ENCODE assay signal across 16 mouse cellular contexts in genomic region chr7:35836415-35836814, GRCm38 (mm10). TPM values are rescaled to one million over a fixed set of nuclear protein-coding genes. Genes with fewer than 3 reads are reported as not detected.
DNase-seq lines count a peak whose midpoint lies in the region; ATAC-seq and TF ChIP-seq lines count a peak whose summit lies in the region.
"Had no signal": no experiment of that assay in that cellular context is flagged by ENCODE, and none has a peak within 500 bp of the region (broad histone marks: within the 10 kb centered on the region; RNA-seq: fewer than 3 reads in every experiment).

No protein-coding gene starts in this region.

- H3K4me3 ChIP-seq in heart, embryonic 16.5 days (ENCODE audit: low read length), result no peak overlapping the region
- no peak overlapping the region for H3K4me3 ChIP-seq in heart, adult 2 months
- H3K4me3 ChIP-seq in liver, embryonic 14.5 days (ENCODE audit: insufficient read depth in 1 of 2, low read depth in 2 of 2, low read length in 2 of 2), result no peak overlapping the region
- H3K4me3 ChIP-seq in midbrain, embryonic 11.5 days (ENCODE audit: low read depth, low read length), result no peak overlapping the region
- H3K4me3 ChIP-seq in midbrain, embryonic 15.5 days, result no peak overlapping the region
- peak overlapping the region; percentile 7; the same call in 1 of the 2 replicates for H3K4me3 ChIP-seq in stomach, embryonic 16.5 days (replicated peaks; ENCODE audit: low read length)
- H3K4me3 ChIP-seq: embryonic facial prominence, embryonic 15.5 days; hindbrain, embryonic 15.5 days; limb, embryonic 15.5 days; midbrain, embryonic 10.5 days had no signal

- no peak for DNase-seq in heart, adult 2 months
- DNase-seq in liver, embryonic 14.5 days (ENCODE audit: low read depth in 3 of 3, low spot score in 3 of 3), result no peak
- DNase-seq in liver, result no peak
- peak; percentile 79 for DNase-seq in midbrain, embryonic 11.5 days (ENCODE audit: low spot score, missing footprints)
- DNase-seq in frontal cortex, postnatal 14 days (ENCODE audit: low spot score in 2 of 2), result no peak
- DNase-seq: cerebellum, adult 11 months; cerebellum, adult 9-11 months; thymus, postnatal 25 days had no signal

- 54% methylated on average over 3 of the region's 3 CpGs for WGBS in heart, embryonic 16.5 days
- WGBS in heart, adult 2 months, result 48% methylated on average over 3 of the region's 3 CpGs
- WGBS in liver, embryonic 14.5 days (ENCODE audit: insufficient replicate concordance), result 49% methylated on average over 3 of the region's 3 CpGs
- 88% methylated on average over 3 of the region's 3 CpGs for WGBS in midbrain, embryonic 11.5 days
- WGBS in midbrain, embryonic 15.5 days, result 95% methylated on average over 3 of the region's 3 CpGs
- WGBS in stomach, embryonic 16.5 days, result 51% methylated on average over 3 of the region's 3 CpGs

- H3K36me3 ChIP-seq in heart, embryonic 16.5 days (ENCODE audit: control insufficient read depth, insufficient read depth), result no peaks in the 10 kb centered on the region
- no peaks in the 10 kb centered on the region for H3K36me3 ChIP-seq in heart, adult 2 months (ENCODE audit: control insufficient read depth, insufficient read depth, low read length)
- H3K36me3 ChIP-seq in liver, embryonic 14.5 days (replicated peaks; ENCODE audit: control insufficient read depth, insufficient read depth, low read depth), result no peaks in the 10 kb centered on the region
- no peaks in the 10 kb centered on the region for H3K36me3 ChIP-seq in midbrain, embryonic 11.5 days (ENCODE audit: control insufficient read depth, insufficient read depth, low read length)
- no peaks in the 10 kb centered on the region for H3K36me3 ChIP-seq in midbrain, embryonic 15.5 days (replicated peaks)
- no peaks in the 10 kb centered on the region for H3K36me3 ChIP-seq in stomach, embryonic 16.5 days (ENCODE audit: control insufficient read depth, insufficient read depth, low read length)
- H3K36me3 ChIP-seq: embryonic facial prominence, embryonic 15.5 days; hindbrain, embryonic 15.5 days; limb, embryonic 15.5 days; midbrain, embryonic 10.5 days had no signal

- H3K27ac ChIP-seq in heart, embryonic 16.5 days (ENCODE audit: low read length), result no peak overlapping the region
- H3K27ac ChIP-seq in heart, adult 2 months, result no peak overlapping the region
- H3K27ac ChIP-seq in liver, embryonic 14.5 days, result no peak overlapping the region
- H3K27ac ChIP-seq in midbrain, embryonic 11.5 days (ENCODE audit: low read depth, low read length), result no peak overlapping the region
- no peak overlapping the region for H3K27ac ChIP-seq in midbrain, embryonic 15.5 days
- H3K27ac ChIP-seq in stomach, embryonic 16.5 days (ENCODE audit: low read length), result no peak overlapping the region
- H3K27ac ChIP-seq: embryonic facial prominence, embryonic 15.5 days; hindbrain, embryonic 15.5 days; limb, embryonic 15.5 days; midbrain, embryonic 10.5 days had no signal

- H3K79me2 ChIP-seq in heart, adult 2 months (replicated peaks; ENCODE audit: control insufficient read depth, insufficient read depth, low read length), result no peaks in the 10 kb centered on the region

- H3K4me2 ChIP-seq in heart, embryonic 16.5 days (ENCODE audit: low read depth, low read length), result peak overlapping the region; percentile 41
- 0 out of 2 replicates have a peak overlapping the region, but pooled peaks have one; percentile 15 for H3K4me2 ChIP-seq in liver, embryonic 14.5 days (ENCODE audit: low read depth)
- no peak overlapping the region for H3K4me2 ChIP-seq in midbrain, embryonic 11.5 days
- H3K4me2 ChIP-seq in midbrain, embryonic 15.5 days, result no peak overlapping the region
- peak overlapping the region; percentile 40 for H3K4me2 ChIP-seq in stomach, embryonic 16.5 days (ENCODE audit: low read depth, low read length)
- H3K4me2 ChIP-seq: embryonic facial prominence, embryonic 15.5 days; hindbrain, embryonic 15.5 days; limb, embryonic 15.5 days had no signal

- H3K9ac ChIP-seq in heart, embryonic 16.5 days (ENCODE audit: low read length), result no peak overlapping the region
- H3K9ac ChIP-seq in heart, adult 2 months (ENCODE audit: low read depth, low read length), result no peak overlapping the region
- no peak overlapping the region for H3K9ac ChIP-seq in liver, embryonic 14.5 days (replicated peaks)
- no peak overlapping the region for H3K9ac ChIP-seq in midbrain, embryonic 11.5 days (ENCODE audit: low read length)
- H3K9ac ChIP-seq in midbrain, embryonic 15.5 days, result no peak overlapping the region
- H3K9ac ChIP-seq in stomach, embryonic 16.5 days (ENCODE audit: low read length), result 0 out of 2 replicates have a peak overlapping the region, but pooled peaks have one; percentile 27
- H3K9ac ChIP-seq: embryonic facial prominence, embryonic 15.5 days; forebrain, postnatal 0 days; hindbrain, embryonic 15.5 days; limb, embryonic 15.5 days had no signal

- no peak for TF ChIP-seq CTCF in heart, adult 2 months (IDR thresholded peaks at IDR 0.05)
- no peak for TF ChIP-seq CTCF in liver, embryonic 14.5 days (IDR thresholded peaks at IDR 0.05; ENCODE audit: low read depth)

- ATAC-seq in heart, embryonic 16.5 days (replicated peaks; ENCODE audit: extremely low read depth, insufficient read depth, low FRiP score), result no peak
- no peak for ATAC-seq in liver, embryonic 14.5 days (ENCODE audit: insufficient read depth)
- ATAC-seq in midbrain, embryonic 11.5 days (ENCODE audit: low FRiP score), result no peak
- ATAC-seq in midbrain, embryonic 15.5 days (replicated peaks), result no peak
- ATAC-seq in stomach, embryonic 16.5 days (ENCODE audit: insufficient read depth, low FRiP score), result no peak

- intact Hi-C loops in heart, adult 2 months (cut with DNase I), result no loop called here

- no peaks in the 10 kb centered on the region for H3K27me3 ChIP-seq in heart, embryonic 16.5 days (ENCODE audit: control insufficient read depth, insufficient read depth, low read length)
- no peaks in the 10 kb centered on the region for H3K27me3 ChIP-seq in heart, adult 2 months (ENCODE audit: control insufficient read depth, insufficient read depth, low read length)
- H3K27me3 ChIP-seq in liver, embryonic 14.5 days (ENCODE audit: control insufficient read depth, insufficient read depth, low read length), result no peaks in the 10 kb centered on the region
- H3K27me3 ChIP-seq in midbrain, embryonic 11.5 days (ENCODE audit: control insufficient read depth, insufficient read depth, low read length), result no peaks in the 10 kb centered on the region
- no peaks in the 10 kb centered on the region for H3K27me3 ChIP-seq in midbrain, embryonic 15.5 days (replicated peaks)
- no peaks in the 10 kb centered on the region for H3K27me3 ChIP-seq in stomach, embryonic 16.5 days (ENCODE audit: control insufficient read depth, insufficient read depth, low read length)
- H3K27me3 ChIP-seq: embryonic facial prominence, embryonic 15.5 days; hindbrain, embryonic 15.5 days; limb, embryonic 15.5 days had no signal

- TF ChIP-seq POLR2A in heart, adult 2 months (IDR thresholded peaks at IDR 0.05; ENCODE audit: insufficient read depth, low read depth, low read length), result no peak

- no peak for TF ChIP-seq EP300 in heart, adult 2 months (IDR thresholded peaks at IDR 0.05; ENCODE audit: insufficient read depth, low read depth, low read length)
- TF ChIP-seq EP300 in liver, embryonic 14.5 days (IDR thresholded peaks at IDR 0.05; ENCODE audit: low read depth), result no peak

- no peaks in the 10 kb centered on the region for H3K9me3 ChIP-seq in heart, embryonic 16.5 days (replicated peaks; ENCODE audit: control insufficient read depth, low read length)
- no peaks in the 10 kb centered on the region for H3K9me3 ChIP-seq in liver, embryonic 14.5 days (ENCODE audit: control insufficient read depth, low read length)
- H3K9me3 ChIP-seq in midbrain, embryonic 11.5 days (ENCODE audit: control insufficient read depth, low read length), result no peaks in the 10 kb centered on the region
- H3K9me3 ChIP-seq in midbrain, embryonic 15.5 days, result no peaks in the 10 kb centered on the region
- no peaks in the 10 kb centered on the region for H3K9me3 ChIP-seq in stomach, embryonic 16.5 days (replicated peaks; ENCODE audit: control insufficient read depth, low read length)
- H3K9me3 ChIP-seq: embryonic facial prominence, embryonic 15.5 days; hindbrain, embryonic 15.5 days; limb, embryonic 15.5 days; midbrain, embryonic 10.5 days had no signal

- H3K4me1 ChIP-seq in heart, embryonic 16.5 days (ENCODE audit: control insufficient read depth, insufficient read depth, low read length), result peaks cover 3% of the 10 kb centered on the region; the same call in 1 of the 2 replicates
- no peaks in the 10 kb centered on the region for H3K4me1 ChIP-seq in heart, adult 2 months (ENCODE audit: control insufficient read depth, insufficient read depth, low read length)
- H3K4me1 ChIP-seq in liver, embryonic 14.5 days (replicated peaks; ENCODE audit: control insufficient read depth in 2 of 2, insufficient read depth in 2 of 2, low read length in 1 of 2), result peaks cover 0 to 4% of the 10 kb centered on the region in 2 experiments; a peak in 2 of 4 replicates
- no peaks in the 10 kb centered on the region for H3K4me1 ChIP-seq in midbrain, embryonic 11.5 days (ENCODE audit: control insufficient read depth, insufficient read depth, low read length)
- H3K4me1 ChIP-seq in midbrain, embryonic 15.5 days, result peaks cover 8% of the 10 kb centered on the region; the same call in 1 of the 2 replicates
- no peaks in the 10 kb centered on the region for H3K4me1 ChIP-seq in stomach, embryonic 16.5 days (ENCODE audit: control insufficient read depth, insufficient read depth, low read length)
- H3K4me1 ChIP-seq: embryonic facial prominence, embryonic 15.5 days; limb, embryonic 15.5 days; midbrain, embryonic 10.5 days had no signal

RNA-seq across cellular contexts. Expression of gene Zfp507, which starts 33.6 kb away (rescaled TPM):
- 8.7 and 11.7 TPM in 2 replicates for polyA plus RNA-seq in heart, embryonic 16.5 days (2015; fragmentation: Nextera tagmentation; extraction: Ambion mirVana)
- 10 to 100 TPM in 1 of 2 experiments, 1 to 10 TPM in 1; 9.4 to 11.2 TPM for total RNA-seq in heart, adult 2 months (2021)
- polyA plus RNA-seq in heart, adult 2 months (2012; rRNA removed), result 3.7 and 5.7 TPM in 2 replicates
- 2.8 and 3.9 TPM in 2 replicates for polyA plus RNA-seq in liver, embryonic 14.5 days (2012; rRNA removed)
- polyA plus RNA-seq in liver, embryonic 14.5 days (2014; fragmentation: Nextera tagmentation; extraction: Ambion mirVana), result 2.0 and 2.6 TPM in 2 replicates
- polyA plus RNA-seq in midbrain, embryonic 11.5 days (2014; fragmentation: Nextera tagmentation; extraction: Ambion mirVana), result 16.1 and 16.3 TPM in 2 replicates
- 14.7 and 16.0 TPM in 2 replicates for polyA plus RNA-seq in midbrain, embryonic 15.5 days (2015; fragmentation: Nextera tagmentation; extraction: Ambion mirVana)
- polyA plus RNA-seq in stomach, embryonic 16.5 days (2015; fragmentation: Nextera tagmentation; extraction: Ambion mirVana), result 12.5 and 13.3 TPM in 2 replicates

Comparison
In these comparisons a context has a peak if more than half of its experiments do, and no peak if none do; other contexts are left out.
1. H3K4me2 ChIP-seq: peak in heart, embryonic 16.5 days (single experiment), liver, embryonic 14.5 days (single experiment) and stomach, embryonic 16.5 days (single experiment); none in midbrain, embryonic 11.5 days (single experiment) and midbrain, embryonic 15.5 days (single experiment).